Mouse (Mus musculus): ENCODE data around the gene Lpxn.

- TF ChIP-seq CTCF (conservative IDR thresholded peaks at IDR 0.05; ENCODE audit: insufficient read depth, insufficient read length, low read depth, low read length) (0 out of 2 replicates have a peak, but pooled peaks have one; percentile 7), POLR2A (IDR thresholded peaks at IDR 0.05; ENCODE audit: low read depth, low read length) (no peak)
These were observed 24.4 kb downstream of the Lpxn start for GRCm38 (mm10) chr19:12820383-12820782.

Data from kidney, adult 2 months (tissue).